Mouse (Mus musculus): ENCODE results near the gene Nkapl.
"Not testable (repeated sequence)": the region's sequence is repeated elsewhere in the genome, so short reads cannot be mapped to it uniquely, and the experiment has no call there.

Nkapl gene

DNA sequence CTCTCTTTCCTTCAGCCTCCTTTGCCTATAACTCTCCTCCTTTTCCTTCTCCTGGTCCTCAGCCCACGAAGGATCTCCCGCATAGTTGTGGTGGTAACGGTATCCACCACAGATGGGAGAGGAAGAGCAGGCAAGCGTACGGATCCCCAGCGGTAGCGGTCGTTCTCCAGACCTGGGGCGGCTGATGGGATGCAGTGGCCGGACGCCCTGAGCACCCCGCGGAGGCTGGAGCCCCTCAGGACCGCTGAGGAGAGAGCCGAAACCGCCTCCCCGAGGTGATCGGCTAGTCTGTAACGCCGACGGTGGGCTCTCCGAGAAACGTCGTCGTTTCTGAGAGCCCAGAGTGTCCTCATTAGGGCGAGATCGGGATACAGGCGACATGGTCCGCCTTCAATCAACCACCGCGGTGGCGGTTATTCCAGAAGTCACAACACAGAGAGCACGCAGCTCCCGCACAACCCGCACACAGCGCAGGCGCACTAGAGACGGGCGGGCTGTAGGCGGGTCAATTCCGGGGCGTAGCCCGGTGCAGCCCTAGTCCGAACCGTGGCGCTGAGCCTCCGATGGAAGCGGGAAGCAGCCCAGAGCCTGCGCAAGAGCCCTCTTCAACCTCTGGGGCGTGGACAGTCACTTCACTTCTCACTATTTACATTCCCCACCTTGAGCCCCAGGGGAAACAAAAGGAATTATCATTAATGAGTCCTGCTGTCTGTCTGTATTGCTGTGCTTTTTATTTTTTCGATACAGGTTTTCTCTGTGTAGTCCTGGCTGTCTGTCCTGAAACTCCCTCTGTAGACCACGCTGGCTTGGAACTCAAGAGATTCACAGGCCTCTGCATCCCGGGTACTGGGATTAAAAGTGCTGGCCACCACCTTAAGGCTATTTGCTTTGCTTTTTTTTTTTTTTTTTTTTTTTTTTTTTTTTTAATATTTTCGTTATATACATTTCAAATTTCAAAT, at the start of gene Nkapl:
TSS of gene Nkapl (minus strand) at position 449 of the 959 bp plus-strand sequence.
- DNase-seq: peak; percentile 82 to 91

DNA sequence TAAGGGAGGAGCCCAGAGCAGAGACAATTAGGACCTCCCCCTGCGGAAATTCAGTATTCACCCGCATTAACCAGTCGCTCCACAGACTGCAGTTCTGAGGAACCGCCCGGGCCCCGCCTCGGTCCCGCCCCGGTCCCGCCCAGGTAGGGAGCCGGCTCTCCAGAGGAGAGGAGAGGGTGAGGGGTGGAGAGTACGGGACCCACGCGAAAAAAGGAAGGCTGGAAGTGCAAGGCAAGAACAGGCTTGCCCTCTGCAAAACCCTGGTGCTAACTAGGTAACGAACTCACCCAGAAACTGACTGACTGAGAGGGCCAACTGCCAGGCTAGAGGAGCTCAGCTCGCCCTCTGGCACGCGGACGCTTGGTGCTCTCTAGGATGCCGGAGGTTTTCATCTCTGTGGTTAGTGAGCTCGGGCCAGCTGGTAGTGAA, 37.9 kb upstream of the Nkapl start:
- peak; percentile 85 to 91 for DNase-seq

DNA sequence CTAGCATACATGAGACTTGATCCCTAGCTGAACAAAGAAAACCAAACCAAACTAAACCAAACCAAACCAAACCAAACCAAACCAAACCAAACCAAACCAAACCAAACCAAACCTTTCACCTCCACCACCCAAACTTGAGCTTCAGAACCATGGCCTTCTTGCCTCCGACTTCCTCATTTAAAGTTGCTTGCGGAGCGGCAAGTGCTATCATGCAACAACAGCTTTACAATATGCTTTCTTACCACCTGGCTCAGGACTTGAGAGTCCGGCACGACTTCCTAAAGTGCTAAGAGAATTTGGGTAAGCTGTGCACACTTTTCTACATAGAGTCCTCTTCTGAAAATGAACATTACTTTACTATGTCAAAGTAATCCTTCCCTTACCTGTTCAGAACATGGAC, 34.0 kb upstream of the Nkapl start:
- DNase-seq: no peak

DNA sequence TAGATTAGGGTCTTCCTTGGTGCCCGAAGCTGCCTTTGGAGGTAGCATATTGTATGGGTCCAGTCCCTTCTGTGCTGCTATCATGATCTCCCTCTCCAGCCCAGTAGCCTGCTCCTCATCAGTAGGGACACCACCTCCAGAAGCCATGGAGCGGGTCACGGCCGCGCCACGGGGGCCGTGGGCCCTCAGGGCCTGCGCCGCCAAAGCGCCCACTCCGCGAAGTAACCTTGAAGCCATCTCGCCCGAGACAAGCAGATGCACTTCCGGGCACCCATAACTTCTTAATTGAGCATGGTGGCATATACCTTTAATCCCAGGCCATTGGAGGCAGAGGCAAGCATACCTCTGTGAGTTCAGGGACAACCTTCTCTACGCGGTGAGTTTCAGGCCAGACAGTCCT, 32.9 kb upstream of the Nkapl start, which contains the start of gene Gm11273:
TSS of gene Gm11273 (minus strand) at position 237 of the 400 bp plus-strand sequence.
- not testable (repeated sequence) for DNase-seq

DNA sequence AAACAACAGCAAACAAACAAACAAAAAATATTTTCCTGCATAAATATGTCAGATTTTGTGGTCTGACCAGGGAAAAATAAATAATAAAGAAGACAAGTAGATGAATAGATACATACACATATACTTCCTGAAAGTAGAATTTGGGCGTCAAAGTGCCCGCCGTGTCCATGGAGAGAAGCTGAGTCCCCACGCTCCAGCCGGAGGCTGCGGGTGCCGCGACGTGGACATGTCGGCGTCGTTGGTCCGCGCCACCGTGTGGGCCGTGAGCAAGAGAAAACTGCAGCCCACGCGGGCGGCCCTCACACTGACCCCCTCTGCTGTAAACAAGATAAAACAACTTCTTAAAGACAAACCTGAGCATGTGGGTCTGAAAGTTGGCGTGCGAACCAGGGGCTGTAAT, 26.8 kb upstream of the Nkapl start, which contains the start of gene AK157302:
TSS of gene AK157302 (plus strand) at position 144 of the 400 bp plus-strand sequence.
- DNase-seq: peak; percentile 8 to 29

DNA sequence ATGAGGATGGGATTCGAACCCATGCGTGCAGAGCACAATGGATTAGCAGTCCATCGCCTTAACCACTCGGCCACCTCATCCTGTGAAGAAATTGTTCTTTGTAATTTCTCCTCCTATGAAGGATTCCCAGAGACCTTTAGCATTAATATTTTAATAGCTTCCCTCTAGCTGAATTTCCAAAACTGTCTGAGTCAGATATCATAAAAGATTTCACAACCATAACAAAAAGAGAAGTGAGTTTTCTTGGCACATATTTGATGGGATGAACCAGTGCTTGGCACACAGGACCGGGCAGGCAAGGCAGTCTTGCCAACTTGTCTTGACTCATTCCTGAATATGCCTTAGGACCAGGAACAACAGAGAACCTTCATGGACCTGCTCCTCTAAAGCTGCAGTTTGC, 24.5 kb upstream of the Nkapl start:
- DNase-seq: no peak

DNA sequence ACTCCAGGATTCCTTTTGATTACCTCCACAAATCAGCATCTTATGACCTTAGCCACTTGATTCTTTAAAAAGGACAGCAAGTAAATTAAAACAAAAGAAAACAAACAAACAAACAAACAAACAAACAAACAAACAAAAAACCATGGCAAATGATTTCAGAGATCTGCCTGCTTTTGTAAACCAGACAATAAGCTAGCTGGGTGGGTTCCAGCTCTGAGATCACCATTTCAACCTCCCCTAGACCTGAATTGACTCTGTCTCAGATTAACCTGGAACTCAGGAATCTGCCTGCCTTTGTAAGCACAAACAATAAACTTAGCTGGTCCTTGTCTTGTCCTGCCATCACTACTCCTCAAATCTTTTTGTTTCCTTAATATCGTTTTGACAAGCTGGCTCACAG, 18.6 kb upstream of the Nkapl start:
- DNase-seq: no peak

DNA sequence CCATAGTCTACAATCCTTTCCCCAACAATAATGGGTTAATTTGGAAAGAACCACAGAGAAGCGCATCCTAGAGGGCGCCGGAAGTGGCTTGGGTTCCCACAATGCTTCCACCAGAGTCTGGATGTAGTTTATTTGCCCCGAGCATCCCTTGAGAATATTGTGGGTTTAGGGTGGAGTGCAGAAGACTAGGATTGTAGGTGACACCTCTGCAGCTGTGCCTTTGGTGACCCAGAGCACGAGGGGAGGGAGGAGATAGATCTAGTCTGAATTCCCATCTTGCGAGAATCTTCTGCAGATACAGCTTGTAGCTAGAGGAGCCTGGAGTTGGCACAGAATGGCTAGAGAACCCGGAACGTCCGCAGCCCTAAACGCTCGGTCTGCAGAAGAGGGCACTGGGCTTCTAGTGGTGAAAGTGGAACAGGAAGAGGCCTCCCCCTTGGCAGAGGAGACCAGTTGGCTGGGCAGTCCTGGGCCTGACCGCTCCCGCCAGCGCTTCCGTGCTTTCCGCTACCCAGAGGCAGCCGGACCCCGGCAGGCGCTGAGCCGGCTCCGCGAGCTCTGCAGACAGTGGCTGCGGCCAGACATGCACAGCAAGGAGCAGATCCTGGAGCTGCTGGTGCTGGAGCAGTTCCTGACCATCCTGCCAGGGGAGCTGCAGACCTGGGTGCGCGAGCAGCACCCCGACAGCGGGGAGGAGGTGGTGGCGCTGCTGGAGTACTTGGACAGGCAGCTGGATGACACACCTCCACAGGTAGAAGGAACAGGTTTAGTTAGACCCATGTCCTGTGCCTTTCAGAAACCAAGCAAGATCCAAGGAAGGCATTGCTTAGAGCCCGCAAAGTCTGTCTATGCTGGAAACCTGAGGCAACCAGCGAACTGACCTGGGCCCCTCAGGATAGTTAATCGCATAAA, 10.7 kb upstream of the Nkapl start, which contains the start of the genes Zkscan4 and Gm10065:
TSS of gene Zkscan4 (plus strand) at position 149 of the 912 bp plus-strand sequence.
TSS of gene Gm10065 (minus strand) at position 683 of the 912 bp plus-strand sequence.
- peak; percentile 63 to 72 for DNase-seq

DNA sequence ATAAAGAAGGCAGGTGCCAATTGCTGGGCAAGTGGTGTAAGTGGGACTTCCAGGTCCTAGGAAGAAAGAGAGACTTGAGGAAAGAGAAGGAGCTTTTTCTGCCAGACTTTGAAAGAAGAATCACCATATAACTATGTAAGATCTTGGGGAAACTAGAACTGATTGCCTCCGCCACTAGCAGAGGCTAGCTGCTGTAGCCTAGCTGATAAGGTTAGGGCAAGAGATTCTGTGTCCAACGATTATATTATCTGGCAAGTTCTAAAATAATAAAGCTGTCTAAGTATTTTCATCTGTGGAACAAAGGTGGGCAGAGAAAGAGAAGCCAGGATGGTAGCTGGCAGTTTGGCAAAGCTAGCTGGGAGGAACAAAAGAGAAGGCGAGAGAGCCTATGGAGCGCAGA, 4.1 kb upstream of the Nkapl start:
- no peak for DNase-seq

DNA sequence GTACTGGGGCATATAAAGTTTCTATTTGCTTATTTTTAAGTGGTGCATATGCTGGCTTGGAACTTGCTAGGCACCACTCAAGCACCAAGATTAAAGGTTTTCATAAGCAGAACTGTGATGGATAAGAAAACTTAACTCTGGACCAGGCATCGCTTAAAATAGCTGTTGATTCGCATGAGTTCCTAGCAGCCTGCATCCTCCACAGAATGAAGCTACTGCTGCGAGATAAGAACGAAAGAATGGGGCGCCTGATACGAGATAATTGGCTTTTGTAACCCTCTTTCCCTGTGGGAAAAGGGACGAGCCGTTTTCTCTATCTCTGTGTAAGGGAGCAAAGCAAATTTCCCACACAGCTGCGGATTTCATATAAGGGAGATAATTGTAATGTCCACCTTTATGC, 788 bp upstream of the Nkapl start:
- DNase-seq: no peak

DNA sequence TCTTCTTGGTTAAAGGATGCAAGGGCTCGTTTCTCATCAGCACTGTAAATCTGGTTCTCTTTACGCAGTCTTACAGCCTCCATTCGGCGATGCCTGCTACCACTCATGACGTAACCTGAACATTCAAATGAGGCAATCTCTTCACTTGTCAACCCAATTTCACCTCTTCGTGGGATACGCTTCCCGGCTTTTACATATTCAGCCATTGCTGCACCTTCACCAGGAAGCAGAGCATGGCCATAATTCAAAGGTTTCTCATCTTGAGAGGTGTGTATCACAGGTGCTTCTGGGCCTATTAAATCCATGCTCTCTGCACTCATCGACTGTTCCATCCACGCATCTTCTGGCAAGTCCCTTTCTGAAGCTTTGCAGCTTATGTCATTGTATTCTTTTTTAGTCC, 973 bp downstream of the Nkapl start:
- DNase-seq: no peak

DNA sequence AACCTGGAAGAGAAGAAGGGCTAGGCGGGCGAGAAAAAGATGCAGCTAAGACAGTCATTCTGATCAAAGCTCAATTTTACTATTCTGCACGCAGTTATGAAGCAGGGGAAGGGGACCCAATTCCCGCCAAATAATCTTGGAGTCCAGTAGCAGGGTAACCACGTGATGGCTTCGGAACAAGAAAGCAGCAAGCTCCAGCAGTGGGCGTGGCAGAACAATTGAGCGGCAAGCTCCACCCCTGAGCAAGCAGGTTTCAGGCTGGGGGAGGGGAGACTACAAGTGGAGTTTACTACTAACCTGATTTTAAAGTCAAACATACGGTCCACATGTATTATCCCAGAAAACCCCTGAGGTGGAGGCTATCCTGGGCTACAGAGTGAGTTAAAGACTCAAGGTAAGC, 5.8 kb downstream of the Nkapl start:
- not testable (repeated sequence) for DNase-seq

DNA sequence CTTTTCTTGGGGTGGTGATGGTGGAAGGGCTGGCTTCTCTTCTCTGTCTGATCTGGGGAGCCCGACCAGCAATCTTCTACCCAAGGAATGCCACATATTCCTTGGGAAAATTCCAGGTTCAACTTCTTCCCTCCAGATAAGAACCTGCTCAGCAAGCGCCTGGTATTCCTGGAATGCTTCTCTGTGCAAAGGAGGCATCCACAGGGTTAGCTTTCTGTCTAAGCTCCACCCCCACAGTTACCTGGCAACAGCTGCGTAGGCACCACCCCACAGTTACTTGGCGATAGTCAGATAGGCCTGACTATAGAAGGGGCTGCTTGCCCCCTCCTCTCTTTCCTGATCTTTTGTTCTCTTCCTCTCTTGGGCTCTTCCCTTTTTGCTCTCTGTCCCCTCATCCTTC, 12.0 kb downstream of the Nkapl start:
- DNase-seq: peak in 1 of 2 experiments; percentile 21

DNA sequence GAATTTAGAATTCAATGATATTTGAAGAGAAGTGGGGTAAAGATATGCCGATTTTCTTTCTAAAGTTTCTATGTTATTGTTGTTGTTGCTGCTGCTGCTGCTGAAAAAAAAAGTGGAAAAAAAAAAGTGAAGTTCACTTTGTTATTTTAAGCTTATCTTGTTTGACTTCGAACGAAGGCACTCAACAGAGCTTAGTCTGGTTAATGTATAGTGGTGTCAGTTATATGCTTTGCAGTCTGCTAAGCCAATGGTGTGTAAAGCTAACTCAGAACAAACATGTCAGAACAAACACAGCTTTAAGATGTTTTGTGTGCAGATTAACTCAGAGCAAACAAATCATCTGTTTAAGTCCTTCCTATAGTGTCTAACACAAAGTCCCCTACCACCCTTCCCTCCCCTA, 14.2 kb downstream of the Nkapl start:
- DNase-seq: no peak

DNA sequence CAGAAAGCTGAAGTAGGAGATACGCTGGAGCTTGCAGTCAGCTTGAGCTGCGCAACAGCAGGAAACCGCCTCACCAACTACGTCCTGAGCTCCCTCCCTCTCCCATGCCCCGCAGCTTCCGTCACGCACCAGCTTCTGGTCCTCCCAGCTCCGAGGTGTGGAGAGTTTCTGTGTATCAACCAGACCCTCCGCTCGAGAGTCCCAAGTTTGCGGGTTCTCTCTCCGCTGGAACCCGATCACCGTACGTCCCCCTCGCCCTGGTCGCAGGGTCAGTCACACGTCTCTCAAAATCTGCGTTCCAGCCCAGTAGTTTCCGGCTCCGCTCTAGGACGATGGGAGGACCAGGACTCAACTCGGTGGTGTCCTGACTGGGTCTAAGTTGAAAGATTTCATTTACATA, 14.9 kb downstream of the Nkapl start, which contains the start of gene Zscan26:
TSS of gene Zscan26 (minus strand) at position 282 of the 400 bp plus-strand sequence.
- peak; percentile 89 for DNase-seq

DNA sequence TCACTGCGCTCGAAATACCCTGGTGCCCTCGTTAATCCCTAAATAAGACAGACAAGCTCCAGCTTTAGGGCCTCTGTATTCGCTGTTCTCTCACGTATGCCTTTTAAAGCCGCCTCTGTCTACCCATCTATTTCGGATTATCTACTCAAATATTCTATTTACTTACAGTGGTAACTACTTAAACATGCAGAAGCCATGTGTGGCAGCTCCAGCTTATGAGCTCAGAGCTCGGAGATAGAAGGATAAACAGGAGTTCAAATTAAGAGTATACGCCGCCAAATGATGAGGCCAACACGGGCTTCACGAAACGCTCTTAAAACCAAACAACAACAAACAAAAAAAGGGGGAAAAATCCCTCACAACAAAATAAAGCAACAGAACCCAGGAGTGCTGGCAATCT, 15.3 kb downstream of the Nkapl start:
- DNase-seq: no peak

DNA sequence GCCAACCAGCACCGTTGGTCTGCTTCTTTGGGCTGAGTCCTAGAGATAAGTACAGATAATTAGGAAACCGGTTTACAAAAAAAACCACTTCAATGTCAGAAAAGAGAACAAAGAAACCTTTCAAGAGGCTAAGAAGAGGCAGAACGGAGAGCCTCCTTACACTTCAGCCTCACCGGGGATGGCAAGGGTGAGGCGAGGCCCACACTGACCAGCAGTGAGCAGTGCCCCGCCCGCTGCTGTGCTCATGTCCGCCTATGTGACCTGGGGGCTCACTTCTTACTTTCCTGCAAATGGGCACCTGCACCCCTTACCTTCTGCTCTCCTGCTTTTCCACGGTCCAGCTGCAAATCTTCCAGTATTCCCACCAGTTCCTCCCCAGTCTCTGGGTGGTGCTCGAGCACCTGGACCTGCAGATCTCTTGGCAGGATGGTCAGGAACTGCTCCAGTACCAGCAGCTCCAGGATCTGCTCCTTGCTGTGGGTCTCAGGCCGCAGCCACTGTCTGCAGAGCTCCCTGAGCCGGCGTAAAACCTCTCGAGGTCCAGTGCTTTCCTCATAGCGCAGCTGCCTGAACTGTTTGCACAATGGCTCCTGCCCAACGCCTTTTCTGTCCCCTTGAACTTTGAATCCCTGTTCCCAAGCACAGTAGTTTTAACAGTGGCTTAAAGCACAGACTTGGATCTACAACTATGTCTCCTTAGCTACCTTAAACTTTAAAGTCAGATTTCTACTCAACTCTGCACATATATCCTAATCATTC, 20.3 kb downstream of the Nkapl start:
- peak; percentile 10 to 30 for DNase-seq

DNA sequence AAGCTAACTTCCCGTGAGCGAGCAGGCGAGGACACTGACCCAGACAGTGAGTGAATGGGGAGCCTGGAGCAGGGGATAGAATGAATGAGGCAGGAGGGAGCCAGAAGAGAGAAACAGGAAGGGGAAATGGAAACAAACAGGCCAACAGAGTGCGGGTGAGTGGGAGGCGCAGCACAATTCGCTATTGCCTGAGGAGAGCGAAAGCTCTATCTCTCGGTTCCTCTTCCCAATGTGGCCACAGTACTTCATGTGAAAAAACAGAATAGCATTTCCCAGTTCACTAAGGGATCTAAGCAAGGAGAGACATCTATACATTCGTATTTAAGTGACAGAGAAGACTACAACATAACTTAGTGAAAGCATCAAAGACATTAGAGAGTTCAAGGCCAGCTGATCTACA, 21.5 kb downstream of the Nkapl start:
- no peak for DNase-seq

DNA sequence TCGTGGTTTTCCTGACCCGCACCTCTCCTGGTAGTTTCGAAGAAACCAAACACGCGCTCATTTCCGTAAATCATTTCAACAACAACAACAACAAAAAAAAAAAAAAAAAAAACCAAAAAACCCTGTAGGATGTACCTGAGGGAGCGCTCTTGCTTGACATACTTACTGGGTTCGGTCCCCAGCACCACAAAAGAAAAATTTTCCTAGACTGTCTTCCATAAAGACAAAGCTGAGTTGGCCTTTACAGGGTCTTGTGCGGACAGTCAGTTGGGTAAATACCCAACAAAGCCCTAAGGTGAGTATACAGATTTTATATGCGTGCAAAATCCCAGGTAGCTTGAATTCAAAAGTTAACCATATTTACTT, 27.1 kb downstream of the Nkapl start:
- DNase-seq: no peak

DNA sequence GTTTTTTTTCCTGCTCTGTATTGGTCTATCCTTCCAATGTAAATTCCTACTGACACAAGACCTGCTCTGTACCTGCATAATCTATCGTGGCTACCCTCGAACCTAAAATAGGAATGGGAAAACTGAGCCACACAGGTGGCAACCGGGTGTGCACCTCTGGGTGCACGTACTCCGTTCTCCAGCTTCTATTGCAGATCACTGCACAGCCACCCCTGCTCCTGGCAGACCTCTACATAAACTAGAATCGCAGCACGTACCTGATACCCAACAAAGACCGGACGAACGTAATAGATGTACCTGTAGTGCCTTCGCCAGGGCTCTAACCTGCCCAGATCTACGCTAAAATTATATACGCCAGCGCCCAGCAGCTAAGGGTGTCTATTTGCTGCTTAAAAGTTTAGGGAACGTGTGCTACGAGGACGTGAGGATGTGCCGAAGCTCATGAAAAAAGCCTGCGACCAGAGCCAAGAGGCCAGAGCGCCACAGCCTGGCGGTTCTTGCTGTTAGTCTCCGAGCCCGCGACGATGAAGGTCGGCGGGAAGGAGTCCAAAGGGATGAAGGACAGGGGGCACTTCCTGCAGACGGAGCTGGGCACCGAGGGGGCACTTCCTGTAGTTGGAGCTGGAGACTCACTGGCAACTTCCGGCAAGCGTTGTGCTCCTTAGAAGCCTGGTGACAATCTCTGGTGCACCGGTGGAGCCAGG, 27.7 kb downstream of the Nkapl start, which contains the start of gene Pgbd1:
TSS of gene Pgbd1 (minus strand) at position 556 of the 704 bp plus-strand sequence.
- DNase-seq: peak; percentile 69 to 79

DNA sequence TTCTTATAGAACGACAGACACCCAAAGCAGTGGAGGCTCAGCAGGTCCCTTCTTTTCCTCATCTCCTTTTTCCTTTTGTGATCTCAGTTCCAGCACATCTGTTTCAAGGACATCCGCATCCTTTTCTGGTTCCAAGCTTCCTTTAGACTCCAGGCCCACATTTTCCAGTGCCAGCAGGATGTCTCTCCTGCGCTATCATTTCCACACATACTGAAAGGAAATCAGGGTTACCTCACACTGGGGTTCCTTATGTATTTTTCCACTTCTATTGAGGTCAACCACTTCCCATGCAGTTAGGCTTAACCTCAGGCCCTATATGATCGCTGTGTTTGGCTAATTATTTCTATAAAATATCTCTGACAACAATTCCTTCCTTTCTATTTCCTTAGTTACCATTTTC, 32.8 kb downstream of the Nkapl start:
- DNase-seq: no peak

Measured in kidney, postnatal 36 days (tissue).